Mouse (Mus musculus) CH12.LX (cell line): Measurements from ENCODE around the gene Ctdspl.

ENCODE experiments used
- BHLHE40 ChIP-seq: IDR thresholded peaks from 2 replicates; pipeline ENCODE4 v1.6.1; 2011; ENCODE audit warnings: mild to moderate bottlenecking, low read depth, low read length, improper control_type of control experiment
- CHD2 ChIP-seq: IDR thresholded peaks from 2 replicates; pipeline ENCODE4 v1.6.1; 2011; ENCODE audit warnings: low read length, improper control_type of control experiment
- CTCF ChIP-seq, 2 experiments: IDR thresholded peaks in 1 of 2; conservative IDR thresholded peaks in 1 of 2; 2 replicates each; pipeline ENCODE4 v1.5.1; 2011 to 2012; ENCODE audit warnings: low read depth in 2 of 2, low read length in 2 of 2, improper control_type of control experiment in 1 of 2, inconsistent platforms in 1 of 2, mild to moderate bottlenecking in 1 of 2, moderate library complexity in 1 of 2
- E2F4 ChIP-seq: IDR thresholded peaks from 2 replicates; pipeline ENCODE4 v1.6.1; 2011; ENCODE audit warnings: low read depth, low read length, improper control_type of control experiment; ENCODE audit not compliant: insufficient replicate concordance
- EP300 ChIP-seq: IDR thresholded peaks from 2 replicates; pipeline ENCODE4 v1.6.1; 2011; ENCODE audit warnings: low read length, improper control_type of control experiment
- KAT2A ChIP-seq: IDR thresholded peaks from 2 replicates; pipeline ENCODE4 v1.6.1; 2012; ENCODE audit warnings: low read length, improper control_type of control experiment, inconsistent platforms; ENCODE audit not compliant: insufficient replicate concordance
- POLR2A ChIP-seq: IDR thresholded peaks from 2 replicates; pipeline ENCODE4 v1.6.1; 2011; ENCODE audit warnings: low read depth, mild to moderate bottlenecking, improper control_type of control experiment, low read length
- POLR2AphosphoS2 ChIP-seq: IDR thresholded peaks from 2 replicates; pipeline ENCODE4 v1.6.1; 2011; ENCODE audit warnings: low read depth, low read length, improper control_type of control experiment
- TBP ChIP-seq: conservative IDR thresholded peaks from 2 replicates; pipeline ENCODE4 v1.6.1; 2011; ENCODE audit warnings: low read depth, low read length, improper control_type of control experiment
- TCF12 ChIP-seq: IDR thresholded peaks from 2 replicates; pipeline ENCODE4 v1.6.1; 2014; ENCODE audit warnings: low read depth, mild to moderate bottlenecking, inconsistent platforms, low read length, improper control_type of control experiment
- USF1 ChIP-seq: IDR thresholded peaks from 2 replicates; pipeline ENCODE4 v1.6.1; 2014; ENCODE audit warnings: low read depth, mild to moderate bottlenecking, inconsistent platforms, low read length, improper control_type of control experiment
- ZKSCAN1 ChIP-seq: IDR thresholded peaks from 2 replicates; pipeline ENCODE4 v1.6.1; 2012; ENCODE audit warnings: low read depth, inconsistent platforms, low read length, improper control_type of control experiment, borderline replicate concordance
- ZMIZ1 ChIP-seq: IDR thresholded peaks from 2 replicates; pipeline ENCODE4 v1.6.1; 2012; ENCODE audit warnings: low read depth, mild to moderate bottlenecking, inconsistent platforms, low read length, improper control_type of control experiment
- ZNF384 ChIP-seq: IDR thresholded peaks from 2 replicates; pipeline ENCODE4 v1.6.1; 2012; ENCODE audit warnings: low read depth, low read length, improper control_type of control experiment, inconsistent platforms

GRCm38 (mm10) chr9:118939831-118940230 is 13.6 kb downstream of the Ctdspl start:
- TF ChIP-seq ZMIZ1, result no peak
- no peak for TF ChIP-seq ZNF384
- TF ChIP-seq TCF12, result no peak
- TF ChIP-seq KAT2A, result no peak
- TF ChIP-seq POLR2A, result no peak
- TF ChIP-seq EP300, result no peak
- TF ChIP-seq CTCF (conservative IDR thresholded peaks at IDR 0.05 in 1 of 2, IDR thresholded peaks at IDR 0.05 in 1 of 2; ENCODE audit: low read depth in 2 of 2, low read length in 2 of 2), result no peak
- TF ChIP-seq CHD2, result no peak
- TF ChIP-seq USF1, result no peak
- no peak for TF ChIP-seq BHLHE40
- TF ChIP-seq POLR2AphosphoS2, result no peak
- TF ChIP-seq E2F4, result no peak
- no peak for TF ChIP-seq TBP
- TF ChIP-seq ZKSCAN1, result no peak
